Mouse (Mus musculus) spleen, adult 18-20 months (tissue): ENCODE data around the gene BC034090.

Experiments
- DNase-seq, 2 experiments: peaks; one replicate each; pipeline ENCODE4 v3.0.0; 2022; ENCODE audit warnings: mixed read lengths in 2 of 2

BC034090 gene

GRCm38 (mm10) chr1:155215066-155215764, 29.0 kb downstream of the BC034090 start:
- DNase-seq = no peak

- DNase-seq = no peak
Observed at GRCm38 (mm10) chr1:155213912-155214311, 30.3 kb downstream of the BC034090 start.

- DNase-seq = no peak
Observed at GRCm38 (mm10) chr1:155212936-155213774, 31.1 kb downstream of the BC034090 start.

GRCm38 (mm10) chr1:155212493-155212892, 31.8 kb downstream of the BC034090 start:
- no peak for DNase-seq

- DNase-seq = no peak
Observed at GRCm38 (mm10) chr1:155212081-155212480, 32.2 kb downstream of the BC034090 start.

GRCm38 (mm10) chr1:155211017-155211416, 33.2 kb downstream of the BC034090 start:
- no peak for DNase-seq

GRCm38 (mm10) chr1:155210011-155210763, 34.1 kb downstream of the BC034090 start:
- no peak for DNase-seq

- DNase-seq = no peak
Observed at GRCm38 (mm10) chr1:155207859-155208258, 36.4 kb downstream of the BC034090 start.

- no peak for DNase-seq
Observed at GRCm38 (mm10) chr1:155205822-155206660, 38.2 kb downstream of the BC034090 start.

- no peak for DNase-seq
Observed at GRCm38 (mm10) chr1:155205311-155205710, 38.9 kb downstream of the BC034090 start.

GRCm38 (mm10) chr1:155204560-155205162, 39.6 kb downstream of the BC034090 start:
- no peak for DNase-seq

GRCm38 (mm10) chr1:155203954-155204353, 40.3 kb downstream of the BC034090 start:
- DNase-seq = no peak

- DNase-seq = no peak
Observed at GRCm38 (mm10) chr1:155203101-155203500, 41.1 kb downstream of the BC034090 start.

GRCm38 (mm10) chr1:155202472-155202871, 41.8 kb downstream of the BC034090 start:
- DNase-seq = no peak

- DNase-seq = no peak
Observed at GRCm38 (mm10) chr1:155201914-155202313, 42.3 kb downstream of the BC034090 start.

- no peak for DNase-seq
Observed at GRCm38 (mm10) chr1:155201373-155201879, 42.8 kb downstream of the BC034090 start.

GRCm38 (mm10) chr1:155200967-155201366, 43.3 kb downstream of the BC034090 start:
- no peak for DNase-seq

- no peak for DNase-seq
Observed at GRCm38 (mm10) chr1:155199522-155199921, 44.7 kb downstream of the BC034090 start.

GRCm38 (mm10) chr1:155196691-155197090, 47.6 kb downstream of the BC034090 start:
- no peak for DNase-seq

- no peak for DNase-seq
Observed at GRCm38 (mm10) chr1:155192805-155193368, 51.4 kb downstream of the BC034090 start.

GRCm38 (mm10) chr1:155191671-155192070, 52.6 kb downstream of the BC034090 start:
- DNase-seq = no peak
